Mouse (Mus musculus): ENCODE measurements at regions not wholly inside any gene's neighbourhood (a gene's known extent, or its start where the extent isn't known, plus 50 kb on each side); places are given as distances from the start of the nearest gene placed in this dataset.

GRCm38 (mm10) chr10:118656561-118656960 lies 213.4 kb downstream of the Dyrk2 start:
- no peak for TF ChIP-seq GATA1 (IDR thresholded peaks at IDR 0.05; ENCODE audit: borderline replicate concordance, low read length)
- TF ChIP-seq CTCF (IDR thresholded peaks at IDR 0.05; ENCODE audit: low read depth, low read length), result no peak
- TF ChIP-seq TAL1 (conservative IDR thresholded peaks at IDR 0.05; ENCODE audit: low read depth, low read length), result no peak
- TF ChIP-seq POLR2AphosphoS5 (IDR thresholded peaks at IDR 0.05; ENCODE audit: insufficient replicate concordance, low read depth, low read length), result no peak

All from G1E (cell line).